Mouse (Mus musculus): ENCODE results near the gene Rab25. TPM values are rescaled to one million over a fixed set of nuclear protein-coding genes. Genes with fewer than 3 reads are reported as not detected.

Gene Rab25
- total and polyA plus RNA-seq, 3 experiments = 0.96 to 1.9 TPM; not detected in 1

DNA sequence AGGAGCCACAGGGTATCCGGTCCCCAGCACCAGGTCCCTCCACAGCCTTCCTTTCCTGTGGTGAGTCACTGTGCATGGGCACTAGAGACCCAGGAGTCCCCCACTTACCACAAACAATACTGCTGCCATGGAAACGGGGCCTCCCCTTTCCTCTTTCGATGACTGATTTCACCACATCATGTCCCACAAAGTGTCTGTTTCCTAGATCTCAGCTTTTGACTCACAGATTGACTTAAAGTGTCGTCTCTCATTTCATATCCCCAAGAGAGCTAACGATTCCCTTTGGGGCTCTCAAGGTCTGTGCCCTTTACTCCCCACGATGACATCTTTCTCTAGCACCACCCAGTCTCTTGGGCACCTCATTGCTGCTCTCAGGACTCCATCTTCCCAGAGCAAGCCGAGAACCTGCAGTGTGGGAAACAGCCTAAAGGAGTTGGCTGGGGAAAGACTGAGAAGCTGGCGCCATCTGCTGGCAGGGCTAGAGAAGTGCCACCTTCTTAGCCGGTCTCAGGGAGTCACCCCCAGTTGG lies 26.2 kb downstream of the Rab25 start (continued):
- TF ChIP-seq GATA1 (IDR thresholded peaks at IDR 0.05; ENCODE audit: low read depth, low read length) = no peak
- no peak for TF ChIP-seq MAX (IDR thresholded peaks at IDR 0.05; ENCODE audit: low read length)

DNA sequence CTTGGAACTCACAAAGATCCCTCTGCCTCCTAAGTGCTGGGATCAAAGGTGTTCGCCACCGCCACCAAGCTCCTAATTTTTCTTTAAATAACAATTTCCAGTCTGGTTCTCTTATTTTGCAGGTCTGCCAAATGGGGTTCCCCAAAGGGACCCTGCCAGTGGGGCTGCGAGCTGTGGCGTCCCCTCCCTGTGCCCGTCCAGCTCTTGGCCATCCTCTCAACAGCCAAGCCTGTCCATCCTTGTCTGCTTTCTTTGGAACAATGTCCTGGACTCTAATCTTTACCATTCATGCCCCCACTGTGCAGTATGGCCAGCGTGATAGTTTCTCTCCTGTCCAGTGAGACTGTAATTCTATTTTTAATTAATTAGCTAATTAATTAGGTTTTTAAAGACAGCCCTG lies 26.9 kb downstream of the Rab25 start:
- Histone ChIP-seq H3K9me3 (replicated peaks; ENCODE audit: insufficient read depth, low read length) (no peaks in the 10 kb centered on the region), H3K4me1 (ENCODE audit: control insufficient read depth in 1 of 2, insufficient read depth in 2 of 2, low read length in 2 of 2) (0 out of 4 replicates have a peak, but pooled peaks cover 0 to 3% of the 10 kb centered on the region in 2 experiments), H3K36me3 (ENCODE audit: control insufficient read depth in 1 of 2, insufficient read depth in 2 of 2, low read length in 2 of 2) (no peaks in the 10 kb centered on the region), H3K4me3 (ENCODE audit: control insufficient read depth in 1 of 2, insufficient read depth in 1 of 2, low read depth in 2 of 2, low read length in 2 of 2) (no peak overlapping the region), H3K79me2 (ENCODE audit: control insufficient read depth, insufficient read depth, low read length, poor library complexity) (no peaks in the 10 kb centered on the region), H3K27ac (ENCODE audit: control insufficient read depth, low read depth, low read length) (no peak overlapping the region), H3K27me3 (ENCODE audit: control insufficient read depth in 1 of 2, insufficient read depth in 2 of 2, low read length in 2 of 2) (no peaks in the 10 kb centered on the region), H3K9ac (ENCODE audit: control insufficient read depth, low read depth, low read length, poor library complexity, severe bottlenecking) (no peak overlapping the region)
- no peak for DNase-seq (ENCODE audit: low read depth, low spot score)
- no peak for TF ChIP-seq POLR2AphosphoS2 (IDR thresholded peaks at IDR 0.05; ENCODE audit: low read length)
- TF ChIP-seq NRF1 (IDR thresholded peaks at IDR 0.05; ENCODE audit: insufficient read depth, low read depth, low read length, poor library complexity, severe bottlenecking) = no peak
- no peak for TF ChIP-seq KAT2A (conservative IDR thresholded peaks at IDR 0.05; ENCODE audit: low read depth, low read length)
- no peak for TF ChIP-seq ZMIZ1 (IDR thresholded peaks at IDR 0.05; ENCODE audit: low read depth, low read length)
- no peak for TF ChIP-seq GABPA (IDR thresholded peaks at IDR 0.05; ENCODE audit: low read depth, low read length)
- no peak for TF ChIP-seq SIN3A (IDR thresholded peaks at IDR 0.05; ENCODE audit: low read length)
- TF ChIP-seq UBTF (IDR thresholded peaks at IDR 0.05; ENCODE audit: borderline replicate concordance, insufficient read depth, low read depth, low read length) = no peak
- no peak for TF ChIP-seq MYC (IDR thresholded peaks at IDR 0.05; ENCODE audit: low read depth, low read length)
- TF ChIP-seq MXI1 (IDR thresholded peaks at IDR 0.05; ENCODE audit: low read depth, low read length) = no peak
- TF ChIP-seq BHLHE40 (IDR thresholded peaks at IDR 0.05; ENCODE audit: borderline replicate concordance, low read depth, low read length) = no peak
- no peak for TF ChIP-seq POLR2AphosphoS5 (IDR thresholded peaks at IDR 0.05; ENCODE audit: borderline replicate concordance, low read depth, low read length)
- no peak for TF ChIP-seq CHD2 (IDR thresholded peaks at IDR 0.05; ENCODE audit: low read length)
- no peak for TF ChIP-seq POLR2A (IDR thresholded peaks at IDR 0.05; ENCODE audit: control insufficient read depth in 1 of 2, insufficient read depth in 1 of 2, low read depth in 1 of 2, low read length in 2 of 2, poor library complexity in 1 of 2)
- no peak for TF ChIP-seq ZKSCAN1 (IDR thresholded peaks at IDR 0.05; ENCODE audit: low read depth, low read length)
- TF ChIP-seq MAX (IDR thresholded peaks at IDR 0.05; ENCODE audit: low read length) = no peak
- TF ChIP-seq ZC3H11A (IDR thresholded peaks at IDR 0.05; ENCODE audit: low read depth, low read length) = no peak
- no peak for TF ChIP-seq RAD21 (IDR thresholded peaks at IDR 0.05; ENCODE audit: low read depth, low read length)

DNA sequence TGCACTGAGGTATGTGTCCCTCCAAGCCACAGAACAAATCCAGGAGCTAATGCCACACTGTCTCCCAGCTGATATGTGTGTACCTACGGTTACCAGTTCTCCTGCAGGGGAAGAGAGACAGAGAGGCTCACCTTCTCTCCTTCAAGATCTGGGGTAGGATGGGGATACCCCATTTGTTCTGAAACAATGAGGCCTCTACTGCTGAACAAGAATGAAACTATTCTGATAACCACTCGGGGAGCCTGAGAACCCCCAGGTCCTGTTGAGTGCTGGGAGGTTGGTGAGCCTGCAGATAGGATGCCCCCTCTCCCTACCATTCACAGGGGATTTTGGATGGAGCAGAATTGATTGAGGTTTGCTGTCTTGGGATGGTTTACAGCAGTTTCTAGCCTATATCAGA lies 28.0 kb downstream of the Rab25 start:
- H3K27ac ChIP-seq (ENCODE audit: control insufficient read depth, low read depth, low read length) = no peak overlapping the region
- no peaks in the 10 kb centered on the region for H3K27me3 ChIP-seq (ENCODE audit: control insufficient read depth in 1 of 2, insufficient read depth in 2 of 2, low read length in 2 of 2)
- DNase-seq (ENCODE audit: low read depth, low spot score) = no peak
- no peaks in the 10 kb centered on the region for H3K36me3 ChIP-seq (ENCODE audit: control insufficient read depth in 1 of 2, insufficient read depth in 2 of 2, low read length in 2 of 2)
- no peak overlapping the region for H3K9ac ChIP-seq (ENCODE audit: control insufficient read depth, low read depth, low read length, poor library complexity, severe bottlenecking)
- TF ChIP-seq CHD1 (IDR thresholded peaks at IDR 0.05; ENCODE audit: low read depth, low read length) (no peak), NELFE (IDR thresholded peaks at IDR 0.05; ENCODE audit: low read depth, low read length) (no peak), ELF1 (IDR thresholded peaks at IDR 0.05; ENCODE audit: low read depth, low read length) (no peak), GABPA (IDR thresholded peaks at IDR 0.05; ENCODE audit: low read depth, low read length) (no peak), BHLHE40 (IDR thresholded peaks at IDR 0.05; ENCODE audit: borderline replicate concordance, low read depth, low read length) (no peak), SMC3 (IDR thresholded peaks at IDR 0.05; ENCODE audit: low read depth, low read length) (no peak), TAL1 (IDR thresholded peaks at IDR 0.05; ENCODE audit: low read length) (no peak), MYC (IDR thresholded peaks at IDR 0.05; ENCODE audit: low read depth, low read length) (no peak), KAT2A (conservative IDR thresholded peaks at IDR 0.05; ENCODE audit: low read depth, low read length) (no peak), CHD2 (IDR thresholded peaks at IDR 0.05; ENCODE audit: low read length) (no peak), ZKSCAN1 (IDR thresholded peaks at IDR 0.05; ENCODE audit: low read depth, low read length) (no peak), ETS1 (IDR thresholded peaks at IDR 0.05; ENCODE audit: low read depth, low read length) (no peak), POLR2AphosphoS5 (IDR thresholded peaks at IDR 0.05; ENCODE audit: borderline replicate concordance, low read depth, low read length) (no peak), POLR2AphosphoS2 (IDR thresholded peaks at IDR 0.05; ENCODE audit: low read length) (no peak), USF1 (IDR thresholded peaks at IDR 0.05; ENCODE audit: low read depth, low read length) (no peak), UBTF (IDR thresholded peaks at IDR 0.05; ENCODE audit: borderline replicate concordance, insufficient read depth, low read depth, low read length) (no peak), MAZ (IDR thresholded peaks at IDR 0.05; ENCODE audit: low read depth, low read length) (no peak)
- H3K79me2 ChIP-seq (ENCODE audit: control insufficient read depth, insufficient read depth, low read length, poor library complexity) = no peaks in the 10 kb centered on the region
- no peak overlapping the region for H3K4me3 ChIP-seq (ENCODE audit: control insufficient read depth in 1 of 2, insufficient read depth in 1 of 2, low read depth in 2 of 2, low read length in 2 of 2)
- 0 out of 4 replicates have a peak, but pooled peaks cover 0 to 3% of the 10 kb centered on the region in 2 experiments for H3K4me1 ChIP-seq (ENCODE audit: control insufficient read depth in 1 of 2, insufficient read depth in 2 of 2, low read length in 2 of 2)
- H3K9me3 ChIP-seq (replicated peaks; ENCODE audit: insufficient read depth, low read length) = no peaks in the 10 kb centered on the region
